Comparison of ENCODE assay signal across 8 mouse cellular contexts in the genomic region with DNA sequence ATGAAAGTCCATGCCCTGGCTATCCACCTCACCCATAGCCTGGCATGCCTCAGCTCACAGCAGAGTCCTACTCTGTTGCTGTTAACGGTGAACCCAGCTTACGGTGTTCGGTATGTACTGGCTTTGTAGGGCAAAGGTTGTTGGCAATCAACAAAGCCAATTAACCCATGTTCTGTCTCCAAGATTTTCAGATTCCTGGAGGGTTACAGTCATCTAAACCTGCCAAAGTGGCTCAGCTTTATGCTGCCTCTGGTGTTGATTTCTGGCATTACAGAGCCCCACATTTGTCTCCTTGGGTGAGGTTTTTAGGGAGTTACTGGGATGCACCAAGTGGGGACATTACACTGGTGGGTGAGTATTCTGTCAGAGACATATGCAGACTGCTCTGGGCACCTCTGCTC. TPM values are rescaled to one million over a fixed set of nuclear protein-coding genes. Genes with fewer than 3 reads are reported as not detected.
DNase-seq lines count a peak whose midpoint lies in the region; ATAC-seq and TF ChIP-seq lines count a peak whose summit lies in the region.

No protein-coding gene starts in this region.

- TF ChIP-seq POLR2A in heart, adult 2 months (IDR thresholded peaks at IDR 0.05; ENCODE audit: insufficient read depth, low read depth, low read length) = no peak

- H3K9me3 ChIP-seq in erythroblast, embryonic 14.5 days (ENCODE audit: control insufficient read depth, low read length) = no peaks in the 10 kb centered on the region
- no peaks in the 10 kb centered on the region for H3K9me3 ChIP-seq in liver, embryonic 11.5 days (ENCODE audit: control insufficient read depth, low read length)

- H3K36me3 ChIP-seq in heart, adult 2 months (ENCODE audit: control insufficient read depth, insufficient read depth, low read length) = no peaks in the 10 kb centered on the region
- peaks cover 39% of the 10 kb centered on the region for H3K36me3 ChIP-seq in erythroblast, embryonic 14.5 days (ENCODE audit: control insufficient read depth)
- H3K36me3 ChIP-seq in liver, embryonic 11.5 days (ENCODE audit: control insufficient read depth, insufficient read depth, low read length) = peaks cover 5% of the 10 kb centered on the region

- ATAC-seq in liver, embryonic 11.5 days (replicated peaks; ENCODE audit: low FRiP score) = no peak
- no peak for ATAC-seq in monocyte, adult 5-6 weeks (replicated peaks; ENCODE audit: insufficient number of reproducible peaks, low FRiP score, low TSS enrichment, poor library complexity, severe bottlenecking)

- 28% methylated on average over 3 of the region's 3 CpGs for WGBS in heart, adult 2 months
- 54% methylated on average over 3 of the region's 3 CpGs for whole genome bisulfite sequencing in liver, embryonic 11.5 days

- TF ChIP-seq EP300 in heart, adult 2 months (IDR thresholded peaks at IDR 0.05; ENCODE audit: insufficient read depth, low read depth, low read length) = no peak

- H3K79me2 ChIP-seq in heart, adult 2 months (replicated peaks; ENCODE audit: control insufficient read depth, insufficient read depth, low read length) = no peaks in the 10 kb centered on the region

- H3K9ac ChIP-seq in heart, adult 2 months (ENCODE audit: low read depth, low read length) = no peak overlapping the region
- H3K9ac ChIP-seq in liver, embryonic 11.5 days (ENCODE audit: low read depth, low read length) = peak overlapping the region; percentile 83

- no peak overlapping the region for H3K27ac ChIP-seq in heart, adult 2 months
- H3K27ac ChIP-seq in liver, embryonic 11.5 days (ENCODE audit: low read depth, low read length) = peak overlapping the region; percentile 83; the same call in 1 of the 2 replicates

- peak overlapping the region; percentile 95 for H3K4me2 ChIP-seq in liver, embryonic 11.5 days

- DNase-seq in heart, adult 2 months = peak in 1 of 2 experiments; percentile 40
- DNase-seq in heart, adult 8-10 months (ENCODE audit: low spot score) = no peak
- peak; percentile 33 for DNase-seq in urinary bladder, postnatal 14 days (ENCODE audit: low spot score)
- no peak for DNase-seq in urinary bladder, adult 2 months (ENCODE audit: low spot score)
- no peak for DNase-seq in liver, embryonic 11.5 days (ENCODE audit: low spot score)
- DNase-seq in left cerebral cortex, adult 8-10 months (ENCODE audit: low spot score in 2 of 2) = no peak

- no peak overlapping the region for H3K4me3 ChIP-seq in heart, adult 2 months
- H3K4me3 ChIP-seq in erythroblast, embryonic 14.5 days (replicated peaks) = peak overlapping the region; percentile 64
- peak overlapping the region; percentile 76 for H3K4me3 ChIP-seq in liver, embryonic 11.5 days (ENCODE audit: low read depth, low read length)

- peak; percentile 86 for TF ChIP-seq CTCF in heart, adult 2 months (IDR thresholded peaks at IDR 0.05)

- peaks cover 32% of the 10 kb centered on the region for H3K4me1 ChIP-seq in heart, adult 2 months (ENCODE audit: control insufficient read depth, insufficient read depth, low read length)
- peaks cover 100% of the 10 kb centered on the region for H3K4me1 ChIP-seq in erythroblast, embryonic 14.5 days (ENCODE audit: control insufficient read depth)
- H3K4me1 ChIP-seq in liver, embryonic 11.5 days (replicated peaks; ENCODE audit: control insufficient read depth, insufficient read depth, low read length) = peaks cover 83% of the 10 kb centered on the region

- intact Hi-C loops in heart, adult 2 months (cut with DNase I) = loop anchor here (2.0 to 5.0 kb wide), 3 partner anchors 18 to 75 kb away; partner anchors contain the start of gene Pabpn1l

- no peaks in the 10 kb centered on the region for H3K27me3 ChIP-seq in heart, adult 2 months (ENCODE audit: control insufficient read depth, insufficient read depth, low read length)
- peaks cover 32% of the 10 kb centered on the region for H3K27me3 ChIP-seq in erythroblast, embryonic 14.5 days (ENCODE audit: control insufficient read depth)
- no peaks in the 10 kb centered on the region; the same call in none of the 2 replicates for H3K27me3 ChIP-seq in liver, embryonic 11.5 days (replicated peaks; ENCODE audit: control insufficient read depth, insufficient read depth, low read length)

RNA-seq across cellular contexts. Expression of gene Cbfa2t3, which starts 1.7 kb away (rescaled TPM):
- total RNA-seq in heart, adult 2 months (2021) = 10 to 100 TPM; 21.8 to 22.3 TPM
- 10.2 and 10.9 TPM in 2 replicates for polyA plus RNA-seq in heart, adult 2 months (2012; rRNA removed)
- total RNA-seq in heart, adult 8-10 months (2022) = 10 to 100 TPM; 15.1 to 22.1 (median 18.2) TPM
- polyA plus RNA-seq in urinary bladder, adult 2 months (2012; rRNA removed) = 0.95 and 4.0 TPM in 2 replicates
- 6.1 and 8.9 TPM in 2 replicates for polyA plus RNA-seq in erythroblast, embryonic 14.5 days (2012)
- 13.8 and 14.4 TPM in 2 replicates for polyA plus RNA-seq in liver, embryonic 11.5 days (2014; fragmentation: Nextera tagmentation; extraction: Ambion mirVana)
- total RNA-seq in monocyte, adult 5-6 weeks (2017) = 21.2 to 48.6 TPM (median 32.6 TPM) in 3 replicates
- total RNA-seq in left cerebral cortex, adult 8-10 months (2022) = 10 to 100 TPM; 21.6 to 26.5 (median 24.1) TPM
